Mouse (Mus musculus) forebrain, embryonic 10.5 days (tissue): ENCODE results near the gene Ddx5. TPM values are rescaled to one million over a fixed set of nuclear protein-coding genes. Genes with fewer than 3 reads are reported as not detected.

Source experiments
- DNase-seq: peaks from one replicate; pipeline ENCODE4 v3.0.0-alpha.2; 2017; ENCODE audit warnings: low spot score; ENCODE audit errors: extremely low spot score
- H3K27ac ChIP-seq: fragments of 300-500 bp; sonication (generic); 2 replicates; pipeline ENCODE4 v1.5.1; 2016; ENCODE audit warnings: mild to moderate bottlenecking
- H3K27me3 ChIP-seq: fragments of 300-500 bp; sonication (generic); 2 replicates; pipeline ENCODE4 v1.6.1; 2016; ENCODE audit warnings: mild to moderate bottlenecking; ENCODE audit not compliant: poor library complexity, severe bottlenecking
- H3K36me3 ChIP-seq: fragments of 300-500 bp; sonication (generic); replicated peaks from 2 replicates; pipeline ENCODE4 v1.6.1; 2016; ENCODE audit warnings: mild to moderate bottlenecking, moderate library complexity
- H3K4me1 ChIP-seq: fragments of 300-500 bp; sonication (generic); 2 replicates; pipeline ENCODE4 v1.6.1; 2016
- H3K4me3 ChIP-seq: fragments of 300-500 bp; sonication (generic); 2 replicates; pipeline ENCODE4 v1.5.1; 2016; ENCODE audit warnings: mild to moderate bottlenecking, moderate library complexity
- H3K9me3 ChIP-seq: fragments of 300-500 bp; sonication (generic); 2 replicates; pipeline ENCODE4 v1.6.1; 2016; ENCODE audit warnings: mild to moderate bottlenecking, moderate library complexity
- WGBS: fragments of 180-500 bp; shearing (Covaris S2); methylation state at CpG from one replicate; pipeline ENCODE4 v1.1.7; 2016; 5-methylcytosine and 5-hydroxymethylcytosine counted together
- polyA plus RNA-seq: library from polyadenylated mRNA; unstranded; fragments of >200 nt; fragmentation: Nextera tagmentation; extraction: Ambion mirVana; gene quantifications from 2 replicates; pipeline ENCODE4 v1.2.1, GENCODE M21; 2016

The Ddx5 gene
- polyA plus RNA-seq, 1 experiment from 2014 or later: 330 TPM

- Histone ChIP-seq H3K9me3 (peaks cover 6% of the 10 kb centered on the region), H3K36me3 (peaks cover 98% of the 10 kb centered on the region)
- WGBS: 96% methylated on average over 9 of the region's 9 CpGs
Measured at GRCm38 (mm10) chr11:106770195-106770974, 18.6 kb downstream of the Ddx5 start.

GRCm38 (mm10) chr11:106767516-106767915, 21.5 kb downstream of the Ddx5 start:
- Histone ChIP-seq H3K36me3 (peaks cover 83% of the 10 kb centered on the region), H3K27ac (no peak overlapping the region), H3K4me1 (peaks cover 4% of the 10 kb centered on the region), H3K27me3 (no peaks in the 10 kb centered on the region), H3K9me3 (peaks cover 6% of the 10 kb centered on the region), H3K4me3 (no peak overlapping the region)
- WGBS: 94% methylated on average over 4 of the region's 4 CpGs
- no peak for DNase-seq

More at GRCm38 (mm10) chr11:106770195-106770974, 18.6 kb downstream of the Ddx5 start:
- Histone ChIP-seq H3K27me3 (no peaks in the 10 kb centered on the region), H3K27ac (no peak overlapping the region), H3K4me1 (no peaks in the 10 kb centered on the region), H3K4me3 (no peak overlapping the region)
- DNase-seq: no peak

GRCm38 (mm10) chr11:106766611-106767162, 22.3 kb downstream of the Ddx5 start:
- no peaks in the 10 kb centered on the region for H3K27me3 ChIP-seq
- no peak overlapping the region for H3K27ac ChIP-seq
- peaks cover 11% of the 10 kb centered on the region for H3K4me1 ChIP-seq
- 93% methylated on average over 4 of the region's 4 CpGs for WGBS
- H3K36me3 ChIP-seq: peaks cover 75% of the 10 kb centered on the region
- no peak overlapping the region for H3K4me3 ChIP-seq
- no peak for DNase-seq
- H3K9me3 ChIP-seq: peaks cover 6% of the 10 kb centered on the region

GRCm38 (mm10) chr11:106762800-106763185, 26.2 kb downstream of the Ddx5 start:
- Histone ChIP-seq H3K27me3 (no peaks in the 10 kb centered on the region), H3K36me3 (peaks cover 36% of the 10 kb centered on the region), H3K9me3 (peaks cover 4% of the 10 kb centered on the region), H3K27ac (peak overlapping the region; percentile 53), H3K4me1 (peaks cover 11% of the 10 kb centered on the region), H3K4me3 (no peak overlapping the region)
- 78% methylated on average over 9 of the region's 9 CpGs for WGBS
- no peak for DNase-seq

GRCm38 (mm10) chr11:106762139-106762799, 26.7 kb downstream of the Ddx5 start:
- H3K4me1 ChIP-seq: peaks cover 11% of the 10 kb centered on the region
- no peaks in the 10 kb centered on the region for H3K9me3 ChIP-seq
- H3K4me3 ChIP-seq: no peak overlapping the region
- H3K36me3 ChIP-seq: peaks cover 31% of the 10 kb centered on the region
- H3K27ac ChIP-seq: peak overlapping the region; percentile 53
- H3K27me3 ChIP-seq: no peaks in the 10 kb centered on the region
- DNase-seq: no peak
- WGBS: 64% methylated on average over 5 of the region's 5 CpGs

- Histone ChIP-seq H3K27me3 (no peaks in the 10 kb centered on the region), H3K27ac (no peak overlapping the region), H3K36me3 (peaks cover 15% of the 10 kb centered on the region), H3K4me3 (no peak overlapping the region), H3K9me3 (no peaks in the 10 kb centered on the region), H3K4me1 (peaks cover 11% of the 10 kb centered on the region)
- 89% methylated on average over 5 of the region's 5 CpGs for WGBS
- no peak for DNase-seq
Measured at GRCm38 (mm10) chr11:106760511-106760910, 28.5 kb downstream of the Ddx5 start.

GRCm38 (mm10) chr11:106759028-106759427, 30.0 kb downstream of the Ddx5 start:
- no peak overlapping the region for H3K4me3 ChIP-seq
- 93% methylated on average over 3 of the region's 3 CpGs for WGBS
- H3K27ac ChIP-seq: no peak overlapping the region
- H3K9me3 ChIP-seq: no peaks in the 10 kb centered on the region
- no peaks in the 10 kb centered on the region for H3K27me3 ChIP-seq
- H3K36me3 ChIP-seq: peaks cover 4% of the 10 kb centered on the region; the same call in 1 of the 2 replicates
- H3K4me1 ChIP-seq: peaks cover 11% of the 10 kb centered on the region
- DNase-seq: no peak

- Histone ChIP-seq H3K4me3 (no peak overlapping the region), H3K27me3 (no peaks in the 10 kb centered on the region), H3K4me1 (no peaks in the 10 kb centered on the region), H3K36me3 (no peaks in the 10 kb centered on the region), H3K9me3 (no peaks in the 10 kb centered on the region), H3K27ac (no peak overlapping the region)
- no peak for DNase-seq
- WGBS: 28% methylated on average over 5 of the region's 5 CpGs
Measured at GRCm38 (mm10) chr11:106755583-106755982, 33.4 kb downstream of the Ddx5 start.

GRCm38 (mm10) chr11:106753314-106753713, 35.7 kb downstream of the Ddx5 start:
- no peak for DNase-seq
- H3K4me1 ChIP-seq: no peaks in the 10 kb centered on the region
- no peaks in the 10 kb centered on the region for H3K36me3 ChIP-seq
- no peak overlapping the region for H3K4me3 ChIP-seq
- H3K27ac ChIP-seq: no peak overlapping the region
- H3K27me3 ChIP-seq: no peaks in the 10 kb centered on the region
- H3K9me3 ChIP-seq: no peaks in the 10 kb centered on the region
- 89% methylated on average over 6 of the region's 6 CpGs for WGBS

GRCm38 (mm10) chr11:106752103-106752502, 36.9 kb downstream of the Ddx5 start:
- Histone ChIP-seq H3K36me3 (no peaks in the 10 kb centered on the region), H3K4me3 (no peak overlapping the region), H3K4me1 (no peaks in the 10 kb centered on the region), H3K9me3 (peaks cover 8% of the 10 kb centered on the region), H3K27me3 (no peaks in the 10 kb centered on the region), H3K27ac (no peak overlapping the region)
- DNase-seq: no peak
- WGBS: 92% methylated on average over 7 of the region's 7 CpGs

GRCm38 (mm10) chr11:106751039-106752018, 37.7 kb downstream of the Ddx5 start, which contains the start of gene Milr1:
Gene Milr1 (plus strand): TSS chr11:106751226.
- Histone ChIP-seq H3K4me1 (no peaks in the 10 kb centered on the region), H3K36me3 (no peaks in the 10 kb centered on the region), H3K27ac (no peak within 1 kb of the TSS), H3K27me3 (no peaks in the 10 kb centered on the region), H3K9me3 (peaks cover 9% of the 10 kb centered on the region), H3K4me3 (no peak within 1 kb of the TSS)
- WGBS: 92% methylated on average over 17 of the region's 17 CpGs
- DNase-seq: no peak

- no peaks in the 10 kb centered on the region for H3K36me3 ChIP-seq
- H3K27me3 ChIP-seq: no peaks in the 10 kb centered on the region
- peaks cover 9% of the 10 kb centered on the region for H3K9me3 ChIP-seq
- no peak for DNase-seq
- H3K4me3 ChIP-seq: no peak within 1 kb of the TSS
- H3K4me1 ChIP-seq: no peaks in the 10 kb centered on the region
- WGBS: 94% methylated on average over 13 of the region's 13 CpGs
- H3K27ac ChIP-seq: no peak within 1 kb of the TSS
Measured at GRCm38 (mm10) chr11:106750121-106750751, 38.7 kb downstream of the Ddx5 start, which contains the start of gene Pecam1. Gene Pecam1 (minus strand): TSS chr11:106750628.
